Mouse (Mus musculus) bone marrow macrophage, adult 2 months (primary cell): Measurements from ENCODE around the gene Cers2.

ENCODE experiments used
- CTCF ChIP-seq: IDR thresholded peaks from 2 replicates; pipeline ENCODE4 v1.5.1; 2012; ENCODE audit warnings: low read depth, mild to moderate bottlenecking, low read length, moderate library complexity
- POLR2A ChIP-seq: IDR thresholded peaks from 2 replicates; pipeline ENCODE4 v1.6.1; 2012; ENCODE audit warnings: mild to moderate bottlenecking, low read depth, low read length, borderline replicate concordance

GRCm38 (mm10) chr3:95285390-95285789, 29.2 kb upstream of the Cers2 start:
- TF ChIP-seq POLR2A (no peak), CTCF (no peak)
